Mouse (Mus musculus) liver, postnatal 0 days (tissue): Measurements from ENCODE around the gene Krt80.

Source experiments
- CTCF ChIP-seq: sonication (generic); IDR thresholded peaks from 2 replicates; pipeline ENCODE4 v1.5.1; 2016; ENCODE audit warnings: antibody characterized with exemption, low read depth
- EP300 ChIP-seq: IDR thresholded peaks from 2 replicates; pipeline ENCODE4 v1.6.1; 2016; ENCODE audit warnings: antibody characterized with exemption, low read depth, mild to moderate bottlenecking

DNA sequence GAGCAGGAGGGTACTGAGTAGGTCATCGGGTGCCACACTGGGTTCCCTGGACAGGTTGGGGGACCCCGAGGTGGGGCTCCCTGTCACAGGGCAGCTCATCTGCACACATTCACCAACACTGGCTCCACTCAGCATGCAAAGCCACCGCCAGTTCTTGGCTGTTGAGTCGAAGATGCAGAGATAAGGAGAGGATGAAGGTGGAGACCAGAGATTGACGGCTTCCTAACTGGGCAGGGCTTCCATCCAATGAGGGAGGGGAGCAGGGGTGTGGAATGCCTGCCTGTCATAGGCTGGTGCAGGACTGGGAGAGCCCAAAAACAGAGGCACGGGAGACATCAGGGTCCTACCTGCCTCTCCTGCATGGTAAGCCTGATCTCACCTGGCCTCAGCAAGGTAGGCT lies 5.5 kb downstream of the Krt80 start:
- TF ChIP-seq CTCF (no peak), EP300 (no peak)
